Comparison of ENCODE assay signal across 13 mouse cellular contexts in genomic region chr17:67566216-67566615, GRCm38 (mm10).
DNase-seq lines count a peak whose midpoint lies in the region; ATAC-seq and TF ChIP-seq lines count a peak whose summit lies in the region.
"Had no signal": no experiment of that assay in that cellular context is flagged by ENCODE, and none has a peak within 500 bp of the region (broad histone marks: within the 10 kb centered on the region; RNA-seq: fewer than 3 reads in every experiment).

No protein-coding gene starts in this region.

- H3K9ac ChIP-seq in embryonic facial prominence, embryonic 15.5 days, result no peak overlapping the region
- no peak overlapping the region for H3K9ac ChIP-seq in lung, embryonic 15.5 days
- H3K9ac ChIP-seq: hindbrain, embryonic 15.5 days; liver, postnatal 0 days; neural tube, embryonic 15.5 days had no signal

- 0 out of 2 replicates have a peak, but pooled peaks cover 4% of the 10 kb centered on the region for H3K4me1 ChIP-seq in embryonic facial prominence, embryonic 15.5 days
- no peaks in the 10 kb centered on the region for H3K4me1 ChIP-seq in kidney, adult 2 months (ENCODE audit: control insufficient read depth, insufficient read depth, low read length)
- peaks cover 12% of the 10 kb centered on the region; the same call in 1 of the 2 replicates for H3K4me1 ChIP-seq in lung, embryonic 15.5 days
- H3K4me1 ChIP-seq: hindbrain, embryonic 15.5 days had no signal

- WGBS in embryonic facial prominence, embryonic 15.5 days, result 83% methylated on average over 11 of the region's 11 CpGs
- 74% methylated on average over 11 of the region's 11 CpGs for WGBS in kidney, adult 2 months
- 60% methylated on average over 11 of the region's 11 CpGs for WGBS in lung, embryonic 15.5 days

- no peak overlapping the region for H3K4me3 ChIP-seq in embryonic facial prominence, embryonic 15.5 days (replicated peaks)
- H3K4me3 ChIP-seq in kidney, adult 2 months (ENCODE audit: insufficient read depth, low read depth, low read length), result no peak overlapping the region
- no peak overlapping the region for H3K4me3 ChIP-seq in lung, embryonic 15.5 days
- H3K4me3 ChIP-seq: hindbrain, embryonic 15.5 days; neural tube, embryonic 15.5 days had no signal

- H3K9me3 ChIP-seq in embryonic facial prominence, embryonic 15.5 days (replicated peaks), result no peaks in the 10 kb centered on the region
- H3K9me3 ChIP-seq in lung, embryonic 15.5 days, result no peaks in the 10 kb centered on the region
- H3K9me3 ChIP-seq: hindbrain, embryonic 15.5 days; neural tube, embryonic 15.5 days had no signal

- intact Hi-C loops in heart, postnatal 36 days (cut with DNase I), result loop anchor here (2.0 to 5.0 kb wide), 2 partner anchors 51 to 214 kb away; partner anchors contain the start of gene Ptprm

- H3K4me2 ChIP-seq in embryonic facial prominence, embryonic 15.5 days (replicated peaks), result no peak overlapping the region
- no peak overlapping the region for H3K4me2 ChIP-seq in lung, embryonic 15.5 days
- H3K4me2 ChIP-seq: hindbrain, embryonic 15.5 days; neural tube, embryonic 15.5 days had no signal

- TF ChIP-seq POLR2A in kidney, adult 2 months (IDR thresholded peaks at IDR 0.05; ENCODE audit: low read depth, low read length), result no peak

- H3K36me3 ChIP-seq in embryonic facial prominence, embryonic 15.5 days, result no peaks in the 10 kb centered on the region
- H3K36me3 ChIP-seq in kidney, adult 2 months (ENCODE audit: control insufficient read depth, insufficient read depth, low read length), result no peaks in the 10 kb centered on the region
- no peaks in the 10 kb centered on the region for H3K36me3 ChIP-seq in lung, embryonic 15.5 days
- H3K36me3 ChIP-seq: hindbrain, embryonic 15.5 days; neural tube, embryonic 15.5 days had no signal

- no peaks in the 10 kb centered on the region for H3K27me3 ChIP-seq in embryonic facial prominence, embryonic 15.5 days
- no peaks in the 10 kb centered on the region for H3K27me3 ChIP-seq in kidney, adult 2 months (replicated peaks; ENCODE audit: control insufficient read depth, insufficient read depth, low read length)
- H3K27me3 ChIP-seq in lung, embryonic 15.5 days, result no peaks in the 10 kb centered on the region
- H3K27me3 ChIP-seq: hindbrain, embryonic 15.5 days; neural tube, embryonic 15.5 days had no signal

- peak overlapping the region; percentile 22; the same call in 1 of the 2 replicates for H3K27ac ChIP-seq in embryonic facial prominence, embryonic 15.5 days (replicated peaks)
- peak overlapping the region; percentile 73 for H3K27ac ChIP-seq in kidney, adult 2 months (ENCODE audit: insufficient read depth, low read depth, low read length)
- peak overlapping the region; percentile 41; the same call in 1 of the 2 replicates for H3K27ac ChIP-seq in lung, embryonic 15.5 days
- H3K27ac ChIP-seq: hindbrain, embryonic 15.5 days; neural tube, embryonic 15.5 days had no signal

- TF ChIP-seq CTCF in kidney, adult 2 months (conservative IDR thresholded peaks at IDR 0.05; ENCODE audit: insufficient read depth, insufficient read length, low read depth, low read length), result no peak

- DNase-seq in heart, adult 8-10 months (ENCODE audit: low spot score), result peak; percentile 30
- no peak for DNase-seq in heart, postnatal 36 days
- DNase-seq in kidney, adult 2 months, result peak; percentile 76
- DNase-seq in thymus, postnatal 4 days, result no peak
- DNase-seq in retina, embryonic 14.5 days (ENCODE audit: low spot score), result no peak
- DNase-seq: cerebellum, adult 9-10 months; layer of hippocampus, adult 9-11 months; left cerebral cortex, postnatal 4 days; liver, postnatal 0 days had no signal

- no peak for ATAC-seq in embryonic facial prominence, embryonic 15.5 days (ENCODE audit: insufficient number of reproducible peaks, low FRiP score, low TSS enrichment, low read depth)
- no peak for ATAC-seq in lung, embryonic 15.5 days (ENCODE audit: borderline replicate concordance, extremely low read depth, low FRiP score, low TSS enrichment)
- ATAC-seq: liver, postnatal 0 days had no signal

Comparison
In these comparisons a context has a peak if more than half of its experiments do, and no peak if none do; other contexts are left out.
1. DNase-seq: peak in heart, adult 8-10 months (single experiment) and kidney, adult 2 months (single experiment); none in heart, postnatal 36 days (0 of 2), thymus, postnatal 4 days (single experiment) and retina, embryonic 14.5 days (single experiment).
2. H3K27ac ChIP-seq: peak in every context shown above with its lines; median percentile 73 in kidney, adult 2 months; 41 in lung, embryonic 15.5 days; 22 in embryonic facial prominence, embryonic 15.5 days.